Mouse (Mus musculus): ENCODE measurements around the gene Gsg1l2. TPM values are rescaled to one million over a fixed set of nuclear protein-coding genes. Genes with fewer than 3 reads are reported as not detected.

Gsg1l2 gene
- not detected in 2 replicates for polyA plus RNA-seq (2012; rRNA removed; ENCODE audit: low replicate concordance)

DNA sequence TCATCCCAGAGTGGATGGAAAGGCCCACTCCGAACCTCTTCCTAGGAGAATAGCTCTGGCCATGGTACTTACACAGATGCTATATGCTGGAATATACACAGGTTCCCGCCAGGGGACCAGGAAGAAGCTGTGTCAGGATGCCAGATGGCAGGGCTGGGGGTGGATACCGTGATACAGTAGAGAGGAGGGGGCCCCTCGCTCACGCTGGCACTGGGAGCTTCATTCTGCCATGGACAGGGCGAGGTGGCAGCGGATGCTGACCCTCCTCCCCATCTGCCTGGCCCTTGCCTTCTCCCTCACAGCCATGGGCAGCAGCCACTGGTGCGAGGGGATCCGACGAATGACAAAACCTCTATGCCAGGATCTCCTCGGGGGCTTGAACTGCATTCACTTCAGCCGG, at the start of gene Gsg1l2:
TSS of gene Gsg1l2 (plus strand) at position 230 of the 400 bp plus-strand sequence.

DNA sequence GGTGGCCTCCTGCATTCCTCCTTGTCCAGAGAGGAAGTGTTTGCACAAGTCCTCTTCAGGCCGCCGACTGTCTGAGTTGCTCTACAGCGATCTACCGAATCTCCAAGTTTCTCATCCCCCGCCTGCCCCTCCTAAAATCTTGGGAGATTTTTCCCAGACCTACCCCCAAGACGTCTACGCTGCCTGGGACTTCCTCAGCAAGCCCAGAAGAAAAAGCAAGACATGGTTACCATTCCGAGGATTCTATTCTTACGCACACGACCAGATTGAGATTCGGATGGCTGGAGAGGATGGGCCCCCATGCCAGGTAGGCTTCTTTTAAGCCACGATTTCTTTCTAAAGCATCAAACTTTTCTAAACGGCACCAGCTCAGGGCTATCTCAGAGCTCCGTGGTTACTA, 3.4 kb upstream of the Gsg1l2 start, which contains the start of gene Glp2r:
TSS of gene Glp2r (minus strand) at position 101 of the 400 bp plus-strand sequence.

DNA sequence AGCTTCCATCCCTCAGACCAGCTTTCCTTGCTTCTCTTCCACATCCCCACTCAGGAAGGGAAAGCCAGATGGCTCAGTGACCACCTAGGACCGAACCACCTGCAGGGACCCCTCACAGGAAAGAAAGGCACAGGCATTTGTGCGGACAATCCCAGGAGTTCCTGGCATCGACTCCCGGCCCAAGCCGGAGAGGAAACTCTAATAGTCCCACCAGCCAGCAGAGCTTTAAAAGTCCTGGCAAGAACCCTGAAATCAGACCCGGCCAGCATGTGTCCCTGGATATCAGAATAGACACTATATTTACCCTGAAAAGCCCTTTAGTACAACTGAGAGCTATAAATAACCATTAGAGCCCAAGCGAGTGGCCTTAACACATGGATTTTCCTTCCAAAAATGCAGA, 23.5 kb downstream of the Gsg1l2 start, which contains the start of gene Dhrs7c:
TSS of gene Dhrs7c (plus strand) at position 257 of the 400 bp plus-strand sequence.

Other genes with a start within 250 kb of the Gsg1l2 start
- gene Rcvrn, start 79.3 kb upstream of the Gsg1l2 start, polyA plus RNA-seq (2012; rRNA removed; ENCODE audit: low replicate concordance) = 0.16 TPM in 1 of 2 replicates, not detected in the other
- not detected in 2 replicates for gene Glp2r, start 3.5 kb upstream of the Gsg1l2 start, polyA plus RNA-seq (2012; rRNA removed; ENCODE audit: low replicate concordance)
- gene Dhrs7c, start 23.6 kb downstream of the Gsg1l2 start, polyA plus RNA-seq (2012; rRNA removed; ENCODE audit: low replicate concordance) = not detected in 2 replicates
- 1.9 and 3.8 TPM in 2 replicates for gene Usp43, start 147.5 kb downstream of the Gsg1l2 start, polyA plus RNA-seq (2012; rRNA removed; ENCODE audit: low replicate concordance)
- gene Cfap52, start 191.0 kb downstream of the Gsg1l2 start, polyA plus RNA-seq (2012; rRNA removed; ENCODE audit: low replicate concordance) = 0.21 TPM in 1 of 2 replicates, not detected in the other
- 6.8 and 7.4 TPM in 2 replicates for gene Stx8, start 191.6 kb downstream of the Gsg1l2 start, polyA plus RNA-seq (2012; rRNA removed; ENCODE audit: low replicate concordance)

Measured in subcutaneous adipose tissue, adult 2 months (tissue).